Comparison of ENCODE assay signal across 12 mouse cellular contexts in the genomic region with DNA sequence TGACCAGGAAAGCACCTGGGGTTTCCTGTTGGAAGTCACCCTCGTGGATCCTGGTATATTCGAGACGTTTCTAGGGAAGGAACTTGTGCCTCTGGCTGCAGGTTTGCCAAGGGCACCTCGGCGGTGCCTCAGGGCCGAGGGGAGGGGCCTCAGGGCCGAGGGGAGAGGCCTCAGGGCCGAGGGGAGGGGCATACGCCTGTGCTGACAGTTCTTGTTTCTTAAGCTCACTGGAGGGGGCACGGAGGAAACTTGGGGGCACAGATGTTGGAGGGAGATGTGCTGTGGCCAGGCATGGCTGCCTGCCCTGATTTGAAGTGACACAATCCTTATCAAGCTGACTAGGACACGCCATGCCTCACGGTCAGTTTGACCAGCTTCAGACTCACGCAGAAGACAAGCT. TPM values are rescaled to one million over a fixed set of nuclear protein-coding genes. Genes with fewer than 3 reads are reported as not detected.
DNase-seq lines count a peak whose midpoint lies in the region; ATAC-seq and TF ChIP-seq lines count a peak whose summit lies in the region.
"Had no signal": no experiment of that assay in that cellular context is flagged by ENCODE, and none has a peak within 500 bp of the region (broad histone marks: within the 10 kb centered on the region; RNA-seq: fewer than 3 reads in every experiment).

No protein-coding gene starts in this region.

- H3K27me3 ChIP-seq in lung, embryonic 14.5 days (ENCODE audit: insufficient read depth, low read length), result no peaks in the 10 kb centered on the region
- H3K27me3 ChIP-seq: Patski had no signal

- 0 out of 2 replicates have a peak, but pooled peaks have one; percentile 31 for ATAC-seq in lung, embryonic 14.5 days (ENCODE audit: insufficient read depth)
- ATAC-seq in erythroid progenitor cell, adult 5-6 weeks (replicated peaks; ENCODE audit: low FRiP score, poor library complexity, severe bottlenecking), result 0 out of 2 replicates have a peak, but pooled peaks have one; percentile 40
- ATAC-seq in megakaryocyte-erythroid progenitor cell, adult 5-6 weeks (replicated peaks; ENCODE audit: low FRiP score, low TSS enrichment, poor library complexity, severe bottlenecking), result peak; percentile 96
- ATAC-seq: forebrain, postnatal 0 days; Patski had no signal

- H3K9ac ChIP-seq in lung, embryonic 14.5 days, result no peak overlapping the region
- H3K9ac ChIP-seq: forebrain, postnatal 0 days; hindbrain, embryonic 14.5 days had no signal

- 36% methylated on average over 13 of the region's 13 CpGs for WGBS in lung, embryonic 14.5 days

- DNase-seq in lung, embryonic 14.5 days, result no peak
- no peak for DNase-seq in lung, postnatal 4 days
- DNase-seq in adrenal gland, adult 2 months, result peak; percentile 82
- no peak for DNase-seq in Muller cell, postnatal 12 days (ENCODE audit: inconsistent ontology term)
- DNase-seq in kidney, adult 11 months, result no peak
- no peak for DNase-seq in spleen, postnatal 14 days (ENCODE audit: low spot score in 2 of 2)
- DNase-seq: cerebellum, adult 9-11 months; forebrain, postnatal 0 days had no signal

- no peak overlapping the region for H3K27ac ChIP-seq in lung, embryonic 14.5 days (ENCODE audit: low read depth)
- H3K27ac ChIP-seq: hindbrain, embryonic 14.5 days had no signal

- no peak overlapping the region for H3K4me3 ChIP-seq in lung, embryonic 14.5 days (ENCODE audit: low read depth, low read length)

- no peak overlapping the region for H3K4me2 ChIP-seq in lung, embryonic 14.5 days
- H3K4me2 ChIP-seq: hindbrain, embryonic 14.5 days had no signal

- no peaks in the 10 kb centered on the region for H3K36me3 ChIP-seq in lung, embryonic 14.5 days (ENCODE audit: insufficient read depth)

- H3K9me3 ChIP-seq in lung, embryonic 14.5 days (ENCODE audit: low read depth, low read length), result no peaks in the 10 kb centered on the region

- no peak for TF ChIP-seq CTCF in lung, embryonic 14.5 days (IDR thresholded peaks at IDR 0.05; ENCODE audit: low read depth)

- H3K4me1 ChIP-seq in lung, embryonic 14.5 days (ENCODE audit: insufficient read depth), result peaks cover 7% of the 10 kb centered on the region; the same call in 1 of the 2 replicates

RNA-seq across cellular contexts. Expression of gene Ing1, which starts 36.9 kb away (rescaled TPM):
- polyA plus RNA-seq in lung, embryonic 14.5 days (2014; fragmentation: Nextera tagmentation; extraction: Ambion mirVana), result 39.5 and 47.7 TPM in 2 replicates
- 10 to 100 TPM; 36.2 to 40.3 TPM for total RNA-seq in adrenal gland, adult 2 months (2021)
- 8.8 and 9.8 TPM in 2 replicates for polyA plus RNA-seq in adrenal gland, adult 2 months (2012; rRNA removed)
- 46.1 and 62.0 TPM in 2 replicates for total RNA-seq in erythroid progenitor cell, adult 5-6 weeks (2015; ENCODE audit: low replicate concordance)
- 56.3 and 81.8 TPM in 2 replicates for total RNA-seq in erythroid progenitor cell, adult 5-6 weeks (2017; ENCODE audit: low replicate concordance)
- 27.3 and 32.6 TPM in 2 replicates for total RNA-seq in megakaryocyte-erythroid progenitor cell, adult 5-6 weeks (2014; fragmentation: Nextera tagmentation)
- 48.1 and 71.3 TPM in 2 replicates for total RNA-seq in megakaryocyte-erythroid progenitor cell, adult 5-6 weeks (2017)

RNA-seq across cellular contexts. Expression of gene Cars2, which starts 41.7 kb away (rescaled TPM):
- polyA plus RNA-seq in lung, embryonic 14.5 days (2014; fragmentation: Nextera tagmentation; extraction: Ambion mirVana), result 22.9 and 25.3 TPM in 2 replicates
- total RNA-seq in adrenal gland, adult 2 months (2021), result 10 to 100 TPM; 48.0 to 58.2 TPM
- polyA plus RNA-seq in adrenal gland, adult 2 months (2012; rRNA removed), result 82.1 and 91.7 TPM in 2 replicates
- total RNA-seq in erythroid progenitor cell, adult 5-6 weeks (2015; ENCODE audit: low replicate concordance), result 6.1 and 44.4 TPM in 2 replicates
- 6.8 and 18.5 TPM in 2 replicates for total RNA-seq in erythroid progenitor cell, adult 5-6 weeks (2017; ENCODE audit: low replicate concordance)
- 41.0 and 77.9 TPM in 2 replicates for total RNA-seq in megakaryocyte-erythroid progenitor cell, adult 5-6 weeks (2014; fragmentation: Nextera tagmentation)
- 38.7 and 41.7 TPM in 2 replicates for total RNA-seq in megakaryocyte-erythroid progenitor cell, adult 5-6 weeks (2017)

RNA-seq across cellular contexts. Expression of gene Ankrd10, which starts 43.3 kb away (rescaled TPM):
- 91.5 and 98.2 TPM in 2 replicates for polyA plus RNA-seq in lung, embryonic 14.5 days (2014; fragmentation: Nextera tagmentation; extraction: Ambion mirVana)
- total RNA-seq in adrenal gland, adult 2 months (2021), result 10 to 100 TPM; 36.0 to 44.7 TPM
- polyA plus RNA-seq in adrenal gland, adult 2 months (2012; rRNA removed), result 73.3 and 75.3 TPM in 2 replicates
- 10.1 and 30.2 TPM in 2 replicates for total RNA-seq in erythroid progenitor cell, adult 5-6 weeks (2015; ENCODE audit: low replicate concordance)
- total RNA-seq in erythroid progenitor cell, adult 5-6 weeks (2017; ENCODE audit: low replicate concordance), result 6.4 and 11.2 TPM in 2 replicates
- 69.7 and 75.0 TPM in 2 replicates for total RNA-seq in megakaryocyte-erythroid progenitor cell, adult 5-6 weeks (2014; fragmentation: Nextera tagmentation)
- 43.0 and 66.4 TPM in 2 replicates for total RNA-seq in megakaryocyte-erythroid progenitor cell, adult 5-6 weeks (2017)

Comparison
In these comparisons a context has a peak if more than half of its experiments do, and no peak if none do; other contexts are left out.
1. ATAC-seq: peak in every context shown above with its lines; median percentile 96 in megakaryocyte-erythroid progenitor cell, adult 5-6 weeks; 40 in erythroid progenitor cell, adult 5-6 weeks; 31 in lung, embryonic 14.5 days.